Mouse (Mus musculus) mouse trophoblast stem cell (cell line): ENCODE data around the gene Brpf1.

ENCODE experiments used
- in situ Hi-C, 2 experiments: fragments of 300-500 bp; cut with MseI, MboI; formaldehyde crosslinking; loops; 2 replicates in 1 of 2; 3 replicates in 1 of 2; pipeline ENCODE4 v1.15.1; 2025

Brpf1 gene

GRCm38 (mm10) chr6:113352820-113353219, 45.9 kb downstream of the Brpf1 start:
- in situ Hi-C loops, result no loop called here

DNA sequence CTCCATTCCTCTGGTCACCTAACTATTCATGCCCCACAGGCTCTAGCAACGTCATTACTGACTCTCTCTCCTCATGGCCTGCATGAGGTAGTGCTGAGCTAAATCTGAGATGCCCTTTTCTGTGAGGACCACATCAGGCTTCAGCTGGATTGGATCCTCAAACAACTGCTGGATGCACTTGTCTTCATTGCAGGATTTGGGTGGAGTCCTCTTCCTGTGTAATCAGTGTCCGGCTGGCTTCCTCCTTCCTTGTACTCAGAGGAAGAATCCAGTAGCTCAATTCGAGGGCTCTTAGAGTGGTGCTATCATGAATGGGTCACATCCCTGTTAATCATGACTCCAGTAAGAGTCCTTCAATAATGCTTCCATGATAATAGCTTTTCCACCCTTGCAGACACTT, 46.8 kb downstream of the Brpf1 start:
- in situ Hi-C loops, result no loop called here

DNA sequence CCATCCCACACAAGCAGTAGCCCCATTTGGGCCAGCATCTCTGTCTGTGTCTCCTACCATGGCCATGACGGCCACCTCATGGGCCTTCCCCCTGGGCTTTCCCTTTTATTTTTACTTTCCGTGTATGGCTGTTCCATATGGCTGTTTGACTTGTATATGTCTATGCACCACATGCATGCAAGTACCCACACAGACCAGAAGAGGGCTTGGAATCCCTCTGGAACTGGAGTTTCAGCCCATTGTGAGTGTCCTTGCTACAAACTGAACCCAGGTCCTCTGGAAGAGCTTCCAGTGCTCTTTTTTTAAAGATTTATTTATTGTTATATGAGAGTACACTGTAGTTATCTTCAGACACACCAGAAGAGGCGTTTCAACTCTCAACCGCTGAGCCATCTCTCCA, 54.5 kb downstream of the Brpf1 start:
- in situ Hi-C loops, result no loop called here

DNA sequence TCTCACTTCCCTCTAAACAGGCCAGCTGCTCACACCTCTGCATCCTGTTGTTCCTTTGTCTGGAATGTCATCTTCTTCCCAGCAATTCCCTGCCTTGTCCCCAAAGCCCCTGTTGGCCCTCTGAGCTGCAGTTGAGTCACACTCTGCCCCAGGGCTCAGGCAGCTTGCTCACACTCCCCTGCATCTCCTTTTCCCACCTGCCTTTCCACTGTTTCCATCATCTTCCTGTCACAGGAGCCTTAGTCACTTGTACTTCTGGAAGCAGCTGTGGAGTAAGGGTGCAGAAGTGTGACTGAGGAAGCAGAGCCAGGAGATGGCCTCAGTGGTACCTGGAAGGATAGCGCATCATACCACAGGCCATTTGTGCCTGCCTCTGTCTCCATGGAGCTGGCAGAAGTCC, 55.3 kb downstream of the Brpf1 start:
- in situ Hi-C loops, result no loop called here

DNA sequence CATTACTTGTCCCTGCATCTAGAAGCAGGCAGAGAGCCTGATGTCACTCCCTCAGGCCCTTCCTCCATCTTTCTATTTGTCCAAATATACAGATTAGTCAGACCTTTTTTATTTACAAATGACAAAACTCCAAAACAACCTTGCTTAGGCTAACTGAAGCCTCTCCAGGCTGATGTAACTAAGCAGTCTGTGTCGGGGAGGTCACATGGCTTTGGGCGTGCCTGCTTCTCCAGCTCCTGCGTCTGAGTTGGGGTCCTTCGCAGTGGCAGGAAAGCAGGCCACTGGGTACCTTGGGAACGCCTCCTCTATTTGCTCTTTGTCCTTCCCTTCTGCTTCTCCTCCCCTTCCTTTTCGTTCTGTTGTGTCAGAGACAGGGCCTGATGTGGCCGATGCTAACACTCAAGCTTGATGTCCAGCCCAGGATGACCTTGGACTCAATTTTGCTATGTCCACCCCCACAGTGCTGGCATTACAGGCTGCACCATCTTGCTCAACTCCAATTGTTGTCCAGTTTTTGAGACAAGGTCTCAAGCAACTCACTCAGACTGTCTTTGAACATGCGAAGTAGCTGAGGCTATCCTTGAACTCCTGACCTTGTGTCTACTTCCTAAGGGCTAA, 57.7 kb downstream of the Brpf1 start:
- in situ Hi-C loops, result no loop called here

- in situ Hi-C loops, result no loop called here
Measured at GRCm38 (mm10) chr6:113366639-113367038, 59.7 kb downstream of the Brpf1 start.

DNA sequence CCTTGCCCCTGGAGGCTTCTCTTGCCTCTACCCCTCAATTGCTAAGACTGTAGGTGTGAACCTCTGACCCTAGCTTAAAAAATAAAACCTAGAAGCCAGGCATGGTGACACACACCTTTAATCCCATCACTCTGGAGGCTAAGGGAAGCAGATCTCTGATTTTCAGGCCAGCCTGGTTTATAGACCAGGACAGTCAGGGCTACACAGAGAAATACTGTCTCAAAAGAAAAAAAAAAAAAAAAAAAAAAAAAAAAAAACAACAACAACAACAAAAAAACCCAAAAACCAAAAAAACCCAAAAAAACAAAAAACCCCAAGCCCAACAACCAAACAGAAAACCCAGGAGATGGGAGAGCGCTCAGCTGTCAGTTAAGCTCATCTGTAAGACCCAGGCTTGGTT, 60.6 kb downstream of the Brpf1 start:
- in situ Hi-C loops, result no loop called here

DNA sequence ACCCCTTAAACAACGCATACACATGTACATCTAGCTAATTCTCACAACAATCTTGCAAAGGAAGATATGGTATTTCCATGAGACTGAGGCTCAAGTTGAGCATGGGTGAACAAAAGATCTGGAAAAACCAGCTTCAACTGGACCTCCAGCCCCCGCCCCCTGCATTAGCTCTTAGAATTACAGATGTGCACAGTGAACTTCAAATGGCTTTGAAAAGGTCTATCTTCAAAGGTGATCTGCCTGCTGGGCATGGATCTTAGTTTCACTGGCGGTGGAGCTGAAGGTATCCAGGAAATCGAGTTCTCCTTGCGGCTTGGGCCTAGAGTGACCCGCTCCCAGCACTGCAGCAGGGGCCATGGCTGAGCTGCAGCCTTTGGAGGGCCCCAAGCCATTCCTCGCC, 61.2 kb downstream of the Brpf1 start:
- in situ Hi-C loops, result no loop called here

GRCm38 (mm10) chr6:113368577-113368976, 61.6 kb downstream of the Brpf1 start:
- in situ Hi-C loops, result no loop called here

DNA sequence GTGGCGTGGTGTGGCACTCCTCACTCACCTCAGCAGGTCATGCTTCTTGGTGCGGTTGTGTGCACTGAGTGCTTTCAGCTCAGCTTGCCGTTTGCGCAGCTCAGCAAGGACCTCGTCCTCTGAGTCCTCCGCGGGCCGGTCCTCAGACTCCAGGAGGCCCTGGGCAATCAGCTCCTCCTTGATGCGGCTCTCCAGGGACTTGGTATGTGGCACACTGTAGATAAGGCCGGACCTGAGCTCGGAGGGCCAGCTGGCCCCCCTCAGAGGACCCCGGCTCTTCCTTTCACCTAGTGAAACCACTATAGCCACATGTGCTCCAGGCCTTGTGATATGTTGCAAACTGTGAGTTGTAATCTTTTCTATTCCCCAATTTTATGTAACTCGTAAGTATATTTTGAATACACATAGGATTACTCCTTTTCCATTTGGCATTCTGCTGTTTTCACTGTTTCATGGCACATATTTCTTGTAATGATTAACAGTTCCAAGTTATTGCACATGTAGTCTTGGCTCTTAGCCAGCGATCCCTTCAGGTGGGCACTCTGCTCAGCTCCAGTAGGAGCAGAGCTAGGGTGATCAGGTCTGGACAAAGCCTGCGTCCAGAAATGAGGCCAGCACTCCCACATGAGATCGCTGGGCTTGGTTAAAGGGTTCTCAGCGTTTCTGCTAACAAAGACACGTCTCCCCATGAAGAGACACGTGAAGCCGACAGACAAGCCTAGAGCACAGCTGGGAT, 63.4 kb downstream of the Brpf1 start:
- in situ Hi-C loops, result no loop called here

GRCm38 (mm10) chr6:113373491-113373890, 66.6 kb downstream of the Brpf1 start:
- in situ Hi-C loops, result no loop called here
